Mouse (Mus musculus) limb, embryonic 14.5 days (tissue): ENCODE measurements around the gene Dhx37. TPM values are rescaled to one million over a fixed set of nuclear protein-coding genes. Genes with fewer than 3 reads are reported as not detected.
"Not testable (repeated sequence)": the region's sequence is repeated elsewhere in the genome, so short reads cannot be mapped to it uniquely, and the experiment has no call there.

Experiments
- ATAC-seq: fragments of 200-750 bp; cut with Nextera tagmentation; 2 replicates; pipeline ENCODE4 v1.8.0; 2017; ENCODE audit warnings: low read depth, moderate number of reproducible peaks, moderate TSS enrichment; ENCODE audit not compliant: low FRiP score
- DNase-seq: peaks from one replicate; pipeline ENCODE4 v3.0.0-alpha.2; 2015; ENCODE audit warnings: low spot score
- H3K27ac ChIP-seq: fragments of 300-500 bp; sonication (generic); replicated peaks from 2 replicates; pipeline ENCODE4 v1.5.1; 2014; ENCODE audit warnings: low read depth, mild to moderate bottlenecking, low read length, moderate library complexity, mixed read lengths
- H3K27me3 ChIP-seq: fragments of 300-500 bp; sonication (generic); 2 replicates; pipeline ENCODE4 v1.6.1; 2014; ENCODE audit warnings: low read length, mixed read lengths; ENCODE audit not compliant: control insufficient read depth, insufficient read depth
- H3K36me3 ChIP-seq: fragments of 300-500 bp; sonication (generic); 2 replicates; pipeline ENCODE4 v1.6.1; 2014; ENCODE audit warnings: mild to moderate bottlenecking, low read length, moderate library complexity, mixed read lengths; ENCODE audit not compliant: control insufficient read depth, insufficient read depth
- H3K4me1 ChIP-seq: fragments of 300-500 bp; sonication (generic); 2 replicates; pipeline ENCODE4 v1.6.1; 2014; ENCODE audit warnings: antibody characterized with exemption, low read length, mixed read lengths; ENCODE audit not compliant: control insufficient read depth, insufficient read depth
- H3K4me2 ChIP-seq: fragments of 300-500 bp; sonication (generic); replicated peaks from 2 replicates; pipeline ENCODE4 v1.6.1; 2014; ENCODE audit warnings: low read depth, mild to moderate bottlenecking, low read length, moderate library complexity; ENCODE audit not compliant: severe bottlenecking
- H3K4me3 ChIP-seq: fragments of 300-500 bp; sonication (generic); replicated peaks from 2 replicates; pipeline ENCODE4 v1.5.1; 2014; ENCODE audit warnings: low read length
- H3K9ac ChIP-seq: fragments of 300-500 bp; sonication (generic); 2 replicates; pipeline ENCODE4 v1.6.1; 2014; ENCODE audit warnings: mild to moderate bottlenecking, low read depth, low read length, moderate library complexity; ENCODE audit not compliant: severe bottlenecking
- H3K9me3 ChIP-seq: fragments of 300-500 bp; sonication (generic); 2 replicates; pipeline ENCODE4 v1.6.1; 2016; ENCODE audit warnings: low read length; ENCODE audit not compliant: control insufficient read depth
- POLR2A ChIP-seq: fragments of 200-500 bp; IDR thresholded peaks from 2 replicates; pipeline ENCODE4 v1.8.0; 2012; ENCODE audit warnings: inconsistent platforms, mild to moderate bottlenecking, moderate library complexity, borderline replicate concordance; ENCODE audit not compliant: insufficient read depth, insufficient read length; ENCODE audit errors: extremely low read depth
- WGBS: fragments of 180-500 bp; shearing (Covaris S2); extraction: QIAGEN DNeasy Blood & Tissue Kit; methylation state at CpG from one replicate; pipeline ENCODE4 v1.1.7; 2014; 5-methylcytosine and 5-hydroxymethylcytosine counted together
- polyA plus RNA-seq, 2 experiments: library from polyadenylated mRNA; depleted of rRNA in 1 of 2; stranded (reverse) in 1 of 2; unstranded in 1 of 2; fragments of >200 nt; fragmentation: Nextera tagmentation in 1 of 2; extraction: Ambion mirVana in 1 of 2; gene quantifications; 2 replicates each; pipeline versions ENCODE4 v1.2.1 to v1.2.3; 2012 to 2014

Dhx37 gene
- polyA plus RNA-seq, 2 experiments, result 5.4 to 21.9 TPM

DNA sequence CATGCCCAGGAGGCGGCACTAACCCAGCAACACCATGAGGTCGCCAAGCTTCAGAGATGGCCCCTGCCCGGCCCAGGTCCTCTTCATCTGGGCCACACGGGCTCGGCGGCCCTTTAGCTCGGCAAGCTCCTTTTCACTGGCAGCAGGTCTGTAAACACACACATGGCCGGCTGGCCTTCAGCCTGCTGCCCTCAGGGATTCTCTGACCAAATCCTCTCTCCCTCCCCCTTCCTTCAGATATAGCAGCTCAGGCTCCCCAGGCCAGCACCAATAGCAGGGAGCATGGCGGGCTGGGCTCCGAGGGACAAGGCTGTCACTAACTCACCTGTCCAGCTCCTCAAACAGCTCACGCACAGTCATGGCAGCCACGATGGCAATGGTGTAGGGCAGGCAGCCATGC lies 15.3 kb downstream of the Dhx37 start:
- H3K36me3 ChIP-seq, result peaks cover 96% of the 10 kb centered on the region
- H3K4me3 ChIP-seq, result no peak overlapping the region

DNA sequence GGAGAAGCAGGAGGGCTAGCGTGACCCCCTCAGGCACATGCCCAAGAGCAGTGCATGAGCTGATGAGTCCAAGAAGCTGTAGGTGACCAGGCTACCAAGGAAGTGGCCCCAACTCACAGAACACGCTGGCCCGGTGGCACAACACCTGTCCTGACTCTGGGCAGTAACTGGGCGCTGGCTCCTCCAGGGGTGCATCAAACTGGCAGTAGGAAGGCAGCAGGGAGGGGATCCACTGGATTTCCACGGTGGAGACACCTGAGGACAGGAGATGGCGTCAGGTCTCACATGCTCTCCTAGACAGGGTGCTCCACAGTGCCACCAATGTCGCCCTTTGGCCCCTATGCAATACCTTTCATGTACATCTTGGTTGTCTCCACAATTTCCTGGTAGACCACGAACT lies 17.7 kb downstream of the Dhx37 start:
- Histone ChIP-seq H3K4me2 (no peak overlapping the region), H3K4me1 (no peaks in the 10 kb centered on the region), H3K4me3 (no peak overlapping the region), H3K9me3 (no peaks in the 10 kb centered on the region), H3K27me3 (no peaks in the 10 kb centered on the region), H3K9ac (no peak overlapping the region), H3K27ac (no peak overlapping the region), H3K36me3 (peaks cover 77% of the 10 kb centered on the region)
- ATAC-seq (no peak), DNase-seq (no peak)
- WGBS, result 93% methylated on average over 8 of the region's 8 CpGs
- no peak for TF ChIP-seq POLR2A

More for the DNA sequence above, 15.3 kb downstream of the Dhx37 start:
- H3K9me3 ChIP-seq, result no peaks in the 10 kb centered on the region
- DNase-seq (no peak), ATAC-seq (no peak)
- H3K4me1 ChIP-seq, result no peaks in the 10 kb centered on the region
- WGBS, result 94% methylated on average over 12 of the region's 12 CpGs
- no peak overlapping the region for H3K27ac ChIP-seq
- H3K9ac ChIP-seq, result no peak overlapping the region
- no peak for TF ChIP-seq POLR2A
- no peaks in the 10 kb centered on the region for H3K27me3 ChIP-seq
- H3K4me2 ChIP-seq, result no peak overlapping the region

DNA sequence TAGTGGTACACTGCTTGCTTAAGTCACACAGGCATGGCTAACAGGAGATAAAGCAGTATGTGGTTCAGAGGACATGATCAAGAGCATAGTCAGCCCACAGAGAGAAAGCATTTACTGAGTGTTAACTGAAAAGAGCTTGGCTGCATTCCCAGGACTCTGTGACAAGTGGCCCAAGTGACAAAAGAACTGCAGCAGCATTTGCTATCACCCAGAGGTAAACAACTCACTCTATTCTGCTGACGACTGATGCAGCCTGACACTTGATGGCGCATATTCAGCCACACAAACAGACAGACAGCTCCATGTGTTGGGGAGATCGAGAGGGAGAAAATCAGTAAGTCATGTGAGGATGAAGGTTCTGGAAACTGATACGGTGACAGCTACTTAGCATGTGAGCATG lies 20.2 kb downstream of the Dhx37 start:
- no peak overlapping the region for H3K9ac ChIP-seq
- H3K36me3 ChIP-seq, result peaks cover 54% of the 10 kb centered on the region
- H3K27ac ChIP-seq, result no peak overlapping the region
- no peaks in the 10 kb centered on the region for H3K4me1 ChIP-seq
- DNase-seq, result no peak
- TF ChIP-seq POLR2A, result no peak
- no peak for ATAC-seq
- H3K9me3 ChIP-seq, result no peaks in the 10 kb centered on the region
- H3K4me2 ChIP-seq, result no peak overlapping the region
- WGBS, result 90% methylated on average over 4 of the region's 4 CpGs
- no peak overlapping the region for H3K4me3 ChIP-seq
- no peaks in the 10 kb centered on the region for H3K27me3 ChIP-seq

DNA sequence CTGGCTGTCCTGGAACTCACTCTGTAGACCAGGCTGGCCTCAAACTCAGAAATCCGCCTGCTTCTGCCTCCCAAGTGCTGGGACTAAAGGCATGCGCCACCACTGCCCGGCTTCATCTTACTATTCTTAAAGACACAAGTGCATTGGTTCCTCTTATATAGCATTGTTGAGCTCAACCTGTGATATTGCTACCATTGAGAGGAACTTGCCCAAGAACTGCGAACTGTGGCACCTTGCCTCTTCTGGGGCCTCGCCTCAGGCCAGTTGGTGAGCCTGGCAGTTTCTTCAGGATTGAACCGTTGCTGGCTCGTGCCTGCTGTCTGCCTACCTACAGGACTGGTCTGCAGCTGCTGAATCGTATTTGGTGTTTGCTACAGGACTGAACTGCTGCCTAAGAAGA lies 21.4 kb downstream of the Dhx37 start:
- DNase-seq, H3K9me3 ChIP-seq, H3K9ac ChIP-seq, H3K4me2 ChIP-seq, H3K27ac ChIP-seq, H3K27me3 ChIP-seq, H3K4me3 ChIP-seq, H3K4me1 ChIP-seq, ATAC-seq: not testable (repeated sequence)
- peaks cover 42% of the 10 kb centered on the region for H3K36me3 ChIP-seq
- 91% methylated on average over 8 of the region's 8 CpGs for whole genome bisulfite sequencing

DNA sequence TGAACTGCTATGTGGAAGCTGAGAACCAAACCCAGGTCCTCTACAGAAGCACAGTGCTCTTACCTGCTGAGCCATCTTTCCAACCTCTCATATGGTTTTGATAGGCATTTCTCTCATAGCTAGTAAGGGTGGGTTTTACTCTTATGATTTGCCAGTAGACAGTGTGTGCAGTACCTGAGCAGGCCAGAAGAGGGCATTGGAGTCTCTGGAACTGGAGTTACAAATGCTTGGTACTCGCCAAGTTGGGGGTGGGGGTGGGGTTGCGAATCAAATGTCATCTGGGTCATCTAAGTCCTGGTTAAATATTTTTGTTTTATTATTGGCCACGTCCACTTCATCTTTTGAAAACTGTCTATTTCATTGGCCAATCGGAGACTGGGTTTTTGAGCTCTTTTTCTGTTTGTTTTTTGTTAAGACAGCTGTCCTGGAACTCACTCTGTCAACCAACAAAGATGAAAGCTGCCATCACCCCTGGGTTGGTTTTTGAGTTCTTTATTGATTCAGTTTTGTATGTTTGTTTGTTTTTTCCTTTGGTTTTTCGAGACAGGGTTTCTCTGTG lies 21.9 kb downstream of the Dhx37 start:
- Histone ChIP-seq H3K9ac (no peak overlapping the region), H3K27me3 (no peaks in the 10 kb centered on the region), H3K36me3 (peaks cover 37% of the 10 kb centered on the region), H3K9me3 (no peaks in the 10 kb centered on the region), H3K4me1 (peaks cover 4% of the 10 kb centered on the region; the same call in 1 of the 2 replicates), H3K4me2 (no peak overlapping the region), H3K4me3 (no peak overlapping the region), H3K27ac (no peak overlapping the region)
- DNase-seq, result no peak
- no peak for ATAC-seq
- WGBS, result 63% methylated on average over 5 of the region's 5 CpGs
- TF ChIP-seq POLR2A, result no peak
